Mouse (Mus musculus): Measurements from ENCODE around the gene Prkrip1. TPM values are rescaled to one million over a fixed set of nuclear protein-coding genes. Genes with fewer than 3 reads are reported as not detected.

Prkrip1 gene
- polyA plus RNA-seq, 1 experiment from 2014 or later = 66.0 TPM

- 93% methylated on average over 10 of the region's 10 CpGs for WGBS
- no peak for DNase-seq (ENCODE audit: low spot score)
Observed at GRCm38 (mm10) chr5:136140057-136140482, 58.7 kb downstream of the Prkrip1 start.

GRCm38 (mm10) chr5:136139393-136139792 is 59.4 kb downstream of the Prkrip1 start:
- no peak for DNase-seq (ENCODE audit: low spot score)
- Histone ChIP-seq H3K36me3 (peaks cover 46% of the 10 kb centered on the region), H3K27ac (no peak overlapping the region), H3K9me3 (replicated peaks) (no peaks in the 10 kb centered on the region), H3K4me3 (no peak overlapping the region), H3K27me3 (ENCODE audit: low read depth, poor library complexity, severe bottlenecking) (no peaks in the 10 kb centered on the region), H3K4me1 (peaks cover 22% of the 10 kb centered on the region)
- 96% methylated on average over 13 of the region's 13 CpGs for WGBS

More at GRCm38 (mm10) chr5:136140057-136140482, 58.7 kb downstream of the Prkrip1 start:
- Histone ChIP-seq H3K36me3 (peaks cover 45% of the 10 kb centered on the region), H3K27ac (no peak overlapping the region), H3K4me3 (no peak overlapping the region), H3K4me1 (peaks cover 15% of the 10 kb centered on the region), H3K9me3 (replicated peaks) (no peaks in the 10 kb centered on the region), H3K27me3 (ENCODE audit: low read depth, poor library complexity, severe bottlenecking) (no peaks in the 10 kb centered on the region)

- 73% methylated on average over 13 of the region's 13 CpGs for WGBS
- DNase-seq (ENCODE audit: low spot score) = peak; percentile 47
- Histone ChIP-seq H3K27ac (no peak overlapping the region), H3K9me3 (replicated peaks) (no peaks in the 10 kb centered on the region), H3K4me3 (no peak overlapping the region), H3K36me3 (peaks cover 62% of the 10 kb centered on the region), H3K27me3 (ENCODE audit: low read depth, poor library complexity, severe bottlenecking) (no peaks in the 10 kb centered on the region), H3K4me1 (peaks cover 22% of the 10 kb centered on the region)
Observed at GRCm38 (mm10) chr5:136137658-136138274, 61.0 kb downstream of the Prkrip1 start.

- no peak for DNase-seq (ENCODE audit: low spot score)
- peaks cover 65% of the 10 kb centered on the region for H3K36me3 ChIP-seq
- H3K9me3 ChIP-seq (replicated peaks) = no peaks in the 10 kb centered on the region
- H3K4me3 ChIP-seq = peak overlapping the region; percentile 82
- WGBS = 11% methylated on average over 20 of the region's 20 CpGs
- peaks cover 22% of the 10 kb centered on the region for H3K4me1 ChIP-seq
- peak overlapping the region; percentile 86 for H3K27ac ChIP-seq
- H3K27me3 ChIP-seq (ENCODE audit: low read depth, poor library complexity, severe bottlenecking) = no peaks in the 10 kb centered on the region
Observed at GRCm38 (mm10) chr5:136136292-136136990, 62.3 kb downstream of the Prkrip1 start.

- DNase-seq (ENCODE audit: low spot score) = peak; percentile 96
- peaks cover 65% of the 10 kb centered on the region for H3K36me3 ChIP-seq
- 1% methylated on average over 60 of the region's 60 CpGs for WGBS
- peaks cover 22% of the 10 kb centered on the region for H3K4me1 ChIP-seq
- peak within 1 kb of the TSS; percentile 86 for H3K27ac ChIP-seq
- H3K4me3 ChIP-seq = peak within 1 kb of the TSS; percentile 82
- H3K9me3 ChIP-seq (replicated peaks) = no peaks in the 10 kb centered on the region
- H3K27me3 ChIP-seq (ENCODE audit: low read depth, poor library complexity, severe bottlenecking) = no peaks in the 10 kb centered on the region
Observed at GRCm38 (mm10) chr5:136135571-136136291, 63.0 kb downstream of the Prkrip1 start, which contains the start of the genes Lrwd1 and Alkbh4. TSS of gene Lrwd1 (minus strand) at chr5:136136074. TSS of gene Alkbh4 (plus strand) at chr5:136136146.

Other genes starting within 250 kb of the Prkrip1 start
- 3.3 and 4.1 TPM in 2 replicates for gene Ssc4d, start 224.4 kb downstream of the Prkrip1 start, polyA plus RNA-seq (2016; fragmentation: Nextera tagmentation; extraction: Ambion mirVana)
- gene Zp3, start 218.9 kb downstream of the Prkrip1 start, polyA plus RNA-seq (2016; fragmentation: Nextera tagmentation; extraction: Ambion mirVana) = not detected in 2 replicates
- 41.5 and 42.3 TPM in 2 replicates for gene Dtx2, start 204.2 kb downstream of the Prkrip1 start, polyA plus RNA-seq (2016; fragmentation: Nextera tagmentation; extraction: Ambion mirVana)
- gene Upk3b, start 160.5 kb downstream of the Prkrip1 start, polyA plus RNA-seq (2016; fragmentation: Nextera tagmentation; extraction: Ambion mirVana) = 1.5 and 5.5 TPM in 2 replicates
- 3.5 and 4.9 TPM in 2 replicates for gene Upk3bl, start 144.5 kb downstream of the Prkrip1 start, polyA plus RNA-seq (2016; fragmentation: Nextera tagmentation; extraction: Ambion mirVana)
- 1.1 and 2.4 TPM in 2 replicates for gene Rasa4, start 115.0 kb downstream of the Prkrip1 start, polyA plus RNA-seq (2016; fragmentation: Nextera tagmentation; extraction: Ambion mirVana)
- 283 and 310 TPM in 2 replicates for gene Polr2j, start 82.3 kb downstream of the Prkrip1 start, polyA plus RNA-seq (2016; fragmentation: Nextera tagmentation; extraction: Ambion mirVana)
- gene Lrwd1, start 62.9 kb downstream of the Prkrip1 start, polyA plus RNA-seq (2016; fragmentation: Nextera tagmentation; extraction: Ambion mirVana) = 62.4 and 66.4 TPM in 2 replicates
- 26.4 and 27.9 TPM in 2 replicates for gene Alkbh4, start 62.8 kb downstream of the Prkrip1 start, polyA plus RNA-seq (2016; fragmentation: Nextera tagmentation; extraction: Ambion mirVana)
- 5.5 and 6.6 TPM in 2 replicates for gene Orai2, start 28.2 kb downstream of the Prkrip1 start, polyA plus RNA-seq (2016; fragmentation: Nextera tagmentation; extraction: Ambion mirVana)
- gene Sh2b2, start 47.6 kb upstream of the Prkrip1 start, polyA plus RNA-seq (2016; fragmentation: Nextera tagmentation; extraction: Ambion mirVana) = 14.4 and 17.7 TPM in 2 replicates

Data from limb, embryonic 10.5 days (tissue).